Comparison of ENCODE assay signal across 24 mouse cellular contexts in genomic region chr11:95710478-95710877, GRCm38 (mm10). TPM values are rescaled to one million over a fixed set of nuclear protein-coding genes. Genes with fewer than 3 reads are reported as not detected.
"Had no signal": no experiment of that assay in that cellular context is flagged by ENCODE, and none has a peak within 500 bp of the region (broad histone marks: within the 10 kb centered on the region; RNA-seq: fewer than 3 reads in every experiment).

No protein-coding gene starts in this region.

- H3K27me3 ChIP-seq: embryonic facial prominence, embryonic 12.5 days; embryonic facial prominence, embryonic 13.5 days; embryonic facial prominence, embryonic 15.5 days; forebrain, embryonic 12.5 days; forebrain, embryonic 15.5 days had no signal

- H3K36me3 ChIP-seq: embryonic facial prominence, embryonic 10.5 days; embryonic facial prominence, embryonic 12.5 days; embryonic facial prominence, embryonic 13.5 days; embryonic facial prominence, embryonic 15.5 days; forebrain, embryonic 10.5 days; forebrain, embryonic 12.5 days; forebrain, embryonic 15.5 days had no signal

- H3K9me3 ChIP-seq: embryonic facial prominence, embryonic 10.5 days; embryonic facial prominence, embryonic 12.5 days; embryonic facial prominence, embryonic 13.5 days; embryonic facial prominence, embryonic 15.5 days; forebrain, embryonic 10.5 days; forebrain, embryonic 12.5 days; forebrain, embryonic 13.5 days; forebrain, embryonic 15.5 days had no signal

- H3K27ac ChIP-seq: embryonic facial prominence, embryonic 10.5 days; embryonic facial prominence, embryonic 12.5 days; embryonic facial prominence, embryonic 13.5 days; embryonic facial prominence, embryonic 15.5 days; forebrain, embryonic 10.5 days; forebrain, embryonic 12.5 days; forebrain, embryonic 13.5 days; forebrain, embryonic 15.5 days; gastrocnemius, adult 2 months; heart, adult 2 months had no signal

- H3K9ac ChIP-seq: embryonic facial prominence, embryonic 12.5 days; embryonic facial prominence, embryonic 13.5 days; embryonic facial prominence, embryonic 15.5 days; forebrain, embryonic 12.5 days; forebrain, embryonic 13.5 days; forebrain, embryonic 15.5 days; forebrain, postnatal 0 days had no signal

- H3K4me3 ChIP-seq: embryonic facial prominence, embryonic 10.5 days; embryonic facial prominence, embryonic 12.5 days; embryonic facial prominence, embryonic 13.5 days; embryonic facial prominence, embryonic 15.5 days; erythroblast, embryonic 14.5 days; forebrain, embryonic 10.5 days; forebrain, embryonic 12.5 days; forebrain, embryonic 13.5 days; forebrain, embryonic 15.5 days; gastrocnemius, adult 2 months; heart, adult 2 months had no signal

- DNase-seq: cerebellum, adult 2 months; cerebellum, adult 8-10 months; cerebellum, postnatal 10 days; cerebellum, postnatal 14 days; cerebellum, postnatal 25 days; cerebellum, postnatal 36 days; embryo, embryonic 11 days; forebrain, postnatal 0 days; gastrocnemius, adult 2 months; gastrocnemius, postnatal 10 days; gastrocnemius, postnatal 14 days; gastrocnemius, postnatal 25 days; gastrocnemius, postnatal 36 days; heart, adult 18-20 months; heart, adult 2 months had no signal

RNA-seq across cellular contexts. Expression of gene B130006D01Rik, which starts 12.9 kb away (rescaled TPM):
- polyA plus RNA-seq: erythroblast, embryonic 14.5 days had no signal
